Mouse (Mus musculus): ENCODE measurements around the gene Stk24.

Gene Stk24

DNA sequence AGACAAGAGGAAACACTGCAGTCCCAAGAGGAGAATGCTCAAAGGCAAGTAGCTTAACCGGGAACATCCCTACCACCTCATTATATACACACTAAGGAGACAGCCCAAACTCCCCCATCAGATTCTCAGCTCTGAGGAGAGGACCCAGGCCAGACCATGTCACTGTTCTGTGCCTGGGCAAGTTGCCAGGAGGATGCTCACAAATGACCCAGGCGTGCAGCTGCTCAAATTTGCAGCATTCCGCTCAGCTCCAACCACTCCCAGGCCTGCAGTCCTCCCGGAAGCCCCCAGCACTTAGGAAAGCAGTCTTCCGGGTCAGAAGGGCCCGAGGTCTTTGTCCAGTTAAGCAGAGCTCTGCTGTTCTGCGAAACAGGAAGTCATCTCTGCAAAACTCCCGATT lies 31.6 kb downstream of the Stk24 start:
- no peak for DNase-seq

DNA sequence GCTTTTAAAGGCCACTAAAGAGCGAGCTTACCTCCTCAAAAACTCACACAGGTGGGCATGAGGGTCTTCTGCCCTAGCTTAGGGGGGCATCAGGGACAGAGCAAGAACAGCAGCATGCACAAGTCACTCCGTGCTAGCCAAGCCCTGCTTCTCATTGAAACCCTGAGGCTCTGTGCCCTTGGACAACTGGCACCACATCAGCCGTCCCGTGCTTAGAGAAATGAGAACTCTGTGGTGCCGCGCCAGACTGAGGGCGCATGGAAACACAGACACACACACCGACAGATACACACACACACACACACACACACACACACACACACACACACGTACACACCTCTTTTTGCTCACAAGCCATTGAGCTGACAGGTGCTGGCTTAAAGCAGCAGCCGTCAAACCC lies 32.7 kb downstream of the Stk24 start:
- DNase-seq: no peak

DNA sequence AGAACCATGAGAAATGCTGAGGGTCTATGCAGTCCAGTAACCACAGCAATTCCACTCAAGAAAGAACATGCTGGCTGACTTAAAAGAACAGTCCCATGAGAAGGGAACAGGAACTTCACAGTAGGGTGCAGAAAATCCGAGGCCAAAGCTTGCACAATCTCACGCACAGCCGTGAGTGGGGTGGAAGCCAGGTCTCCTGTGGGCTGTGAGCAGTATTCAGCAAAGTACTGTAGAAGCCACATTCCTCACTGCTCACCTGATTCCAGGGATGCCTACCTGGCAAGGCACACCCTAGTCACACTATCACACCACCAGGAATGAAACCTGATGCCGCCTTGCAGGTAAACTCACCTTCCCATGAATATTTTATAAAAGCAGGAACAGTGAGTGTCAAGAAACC lies 33.2 kb downstream of the Stk24 start:
- DNase-seq: no peak

DNA sequence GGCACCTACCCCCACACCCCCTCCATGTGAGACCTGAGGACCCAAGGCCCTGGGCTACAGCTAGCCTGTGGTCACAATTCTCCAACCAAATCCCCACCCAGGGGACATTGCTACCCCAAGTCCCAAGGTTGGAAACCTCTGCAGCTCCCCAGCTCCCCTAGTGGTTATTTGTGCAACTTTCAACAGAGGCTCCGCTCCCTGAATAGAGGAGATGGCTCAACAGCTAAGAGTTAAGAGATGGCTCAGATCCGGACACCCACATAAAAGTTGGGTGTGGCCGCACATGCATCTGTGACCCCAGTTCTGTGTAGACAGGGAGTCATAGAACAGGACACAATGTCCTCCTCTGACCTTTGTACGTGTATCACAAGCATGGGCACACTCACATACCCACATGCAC lies 33.8 kb downstream of the Stk24 start:
- peak; percentile 53 for DNase-seq

DNA sequence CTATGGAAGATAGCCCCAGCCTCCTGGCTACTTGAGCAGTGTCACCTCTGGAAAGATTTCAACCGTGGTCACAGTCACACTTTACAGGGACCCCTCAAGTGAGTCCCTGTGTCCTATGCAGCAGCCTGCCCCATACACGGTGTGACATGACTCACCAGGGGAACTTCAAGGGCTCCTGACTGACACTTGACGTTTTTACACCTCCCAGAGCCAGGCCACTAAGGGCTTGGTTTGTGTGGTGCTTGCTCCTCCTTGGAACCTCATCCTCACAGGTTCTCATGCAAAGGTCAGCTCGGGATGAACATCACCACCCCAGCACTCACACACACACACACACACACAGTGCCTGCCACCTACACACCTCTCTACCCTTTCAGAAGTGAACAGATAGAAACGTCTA lies 34.9 kb downstream of the Stk24 start:
- no peak for DNase-seq

DNA sequence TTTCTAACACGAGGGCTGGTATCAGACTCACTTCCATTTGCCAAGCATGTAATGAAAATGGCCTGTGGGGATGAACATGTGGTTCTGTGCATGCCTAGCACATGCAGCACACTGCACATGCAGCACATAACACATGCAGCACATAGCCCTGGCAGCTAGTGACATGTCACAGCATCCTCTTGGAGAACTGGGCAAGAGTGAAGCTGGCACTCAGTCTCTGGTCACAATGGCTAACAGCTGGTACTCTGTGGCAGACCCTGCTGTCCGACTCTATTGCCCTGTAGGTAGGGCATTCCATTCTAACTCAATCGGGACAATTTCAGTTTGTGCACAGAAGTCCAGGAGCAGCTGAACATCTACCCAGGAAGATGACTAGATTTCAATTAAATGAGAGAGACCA lies 36.9 kb downstream of the Stk24 start:
- no peak for DNase-seq

DNA sequence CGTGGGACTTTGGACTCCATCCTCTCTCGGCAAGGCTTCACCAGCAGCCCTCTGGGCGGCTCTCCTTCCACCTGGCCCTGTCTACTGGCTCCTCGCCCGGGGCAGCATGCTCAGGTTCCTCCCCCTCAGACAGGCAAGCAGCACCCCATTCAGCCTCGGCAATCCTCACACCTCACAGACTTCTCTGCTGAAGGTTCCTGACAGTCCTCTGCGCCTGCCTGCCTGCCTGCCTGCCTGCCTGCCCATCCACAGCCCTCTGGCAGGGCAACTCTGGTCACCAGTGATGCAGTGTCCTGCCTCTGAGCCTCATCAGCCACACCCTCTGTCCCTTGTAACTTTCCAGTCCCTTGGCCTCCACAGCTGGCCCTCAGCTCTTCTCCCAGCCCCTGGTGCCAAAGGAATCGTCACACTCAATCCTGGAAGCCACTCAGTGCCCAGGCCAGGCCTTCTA lies 39.8 kb downstream of the Stk24 start:
- DNase-seq: no peak

DNA sequence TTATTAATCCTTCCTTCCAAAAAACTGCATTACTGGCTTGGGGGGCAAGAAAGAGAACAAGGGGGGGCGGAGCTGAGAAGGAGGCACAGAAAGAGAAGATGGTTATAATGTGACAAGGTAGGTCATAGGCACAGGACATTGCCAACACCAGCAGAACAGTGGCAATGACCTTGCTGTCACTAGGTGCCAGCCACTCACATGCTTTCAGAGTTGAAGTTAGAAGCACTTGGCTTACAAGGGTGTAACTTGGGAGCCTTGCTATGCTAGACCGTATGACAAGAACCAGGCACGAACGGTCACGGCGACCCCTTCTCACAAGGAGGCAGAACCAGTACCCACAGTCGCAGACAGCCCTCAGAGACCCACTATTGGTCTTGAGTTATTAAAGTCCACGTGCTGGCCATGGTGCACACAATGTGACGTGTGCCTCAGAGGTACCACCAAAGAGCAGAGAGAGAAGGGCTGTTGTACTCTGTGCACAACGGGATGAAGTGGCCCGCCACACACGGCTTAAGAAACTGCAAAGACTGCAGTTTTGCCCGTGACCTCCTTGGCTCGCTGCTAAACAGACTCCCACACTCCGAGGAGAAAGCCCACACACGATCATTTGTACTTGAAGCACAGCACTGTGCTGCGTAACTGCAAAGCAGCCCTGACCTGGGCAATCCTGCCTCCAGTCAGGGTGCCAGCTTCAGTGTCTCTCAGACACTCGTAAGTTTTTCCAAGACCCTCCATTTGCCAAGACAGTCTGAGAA lies 40.8 kb downstream of the Stk24 start:
- DNase-seq: no peak

DNA sequence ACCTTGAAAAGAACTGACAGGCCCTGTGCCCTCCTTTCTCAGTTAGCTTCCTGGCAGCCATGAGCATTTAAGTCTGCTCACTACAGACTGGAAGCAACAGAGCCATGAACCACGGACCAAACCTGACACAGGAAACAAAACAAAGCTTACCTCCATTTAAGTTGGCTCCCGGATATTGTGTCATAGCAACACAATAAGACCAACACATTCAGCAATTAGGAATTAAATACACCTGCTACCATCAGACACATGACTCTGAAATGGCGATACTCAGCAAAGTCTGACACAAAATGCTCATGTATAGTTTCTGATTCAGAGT lies 49.8 kb downstream of the Stk24 start:
- DNase-seq: no peak

DNA sequence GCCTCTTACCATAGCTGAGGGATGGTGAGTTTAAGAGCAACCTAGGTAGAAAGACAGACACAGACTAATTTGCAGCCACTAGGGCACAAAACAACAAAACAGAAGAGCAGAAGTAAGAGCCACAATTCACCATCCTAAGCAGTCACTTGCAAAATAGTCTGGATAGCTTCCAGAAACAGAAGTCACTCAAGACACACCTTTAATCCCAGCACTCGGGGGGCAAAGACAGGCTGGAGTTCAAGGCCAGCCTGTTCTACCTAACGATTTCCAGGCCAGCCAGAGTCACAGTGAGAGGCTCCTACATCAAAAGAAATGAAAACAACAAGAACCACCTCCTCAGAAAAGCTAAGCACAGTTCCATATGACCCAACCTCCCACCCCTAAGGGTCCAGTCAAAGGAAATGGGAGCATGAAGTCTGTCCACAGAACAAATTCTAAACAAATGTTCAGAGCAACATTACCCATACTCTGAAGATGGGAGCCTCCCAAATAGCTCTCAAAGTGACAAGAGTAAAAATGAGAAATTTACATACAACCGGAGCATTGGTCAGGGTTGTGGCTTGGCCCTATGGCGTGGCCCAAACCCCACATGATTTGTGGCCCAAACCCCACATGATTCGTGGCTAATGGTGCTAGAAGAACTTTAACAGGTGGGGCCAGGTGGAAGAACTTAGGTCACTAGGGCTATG lies 50.3 kb downstream of the Stk24 start:
- no peak for DNase-seq

DNA sequence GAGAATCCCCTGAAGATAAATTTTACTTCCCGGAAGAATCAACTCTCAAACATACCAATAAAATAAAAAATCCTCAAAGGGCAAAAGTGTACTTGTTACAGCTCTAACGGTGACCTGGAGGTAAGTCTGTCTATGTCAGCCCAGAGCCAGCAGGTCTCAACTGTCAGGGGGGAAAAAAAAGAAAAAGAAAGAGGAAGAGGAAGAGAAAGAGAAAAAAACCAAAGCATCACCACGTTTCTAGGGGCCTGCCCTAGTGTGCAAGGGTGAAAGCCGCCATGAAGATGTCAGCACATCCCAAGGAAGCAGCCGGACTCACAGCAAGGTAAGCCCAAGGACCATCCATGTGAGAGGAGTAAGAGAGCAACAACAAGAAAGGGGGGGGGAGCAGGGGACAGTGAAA lies 50.9 kb downstream of the Stk24 start:
- no peak for DNase-seq

DNA sequence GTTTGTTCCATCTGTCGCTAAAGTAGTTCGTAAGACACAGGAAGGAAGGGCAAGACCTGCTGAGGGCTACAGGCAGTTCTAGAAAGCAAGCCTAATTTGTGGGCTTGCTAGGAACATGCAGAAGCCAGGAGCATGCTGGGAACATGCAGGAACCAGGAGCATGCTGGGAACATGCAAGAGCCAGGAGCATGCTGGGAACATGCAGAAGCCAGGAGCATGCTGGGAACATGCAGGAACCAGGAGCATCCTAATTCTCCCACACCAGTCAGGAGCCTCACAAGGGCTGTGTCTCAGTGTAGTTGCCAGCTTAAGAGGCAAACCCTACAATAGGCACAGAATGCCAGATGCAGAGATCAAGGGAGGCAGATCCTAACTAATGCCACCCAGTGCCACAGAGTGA lies 53.4 kb downstream of the Stk24 start:
- DNase-seq: no peak

DNA sequence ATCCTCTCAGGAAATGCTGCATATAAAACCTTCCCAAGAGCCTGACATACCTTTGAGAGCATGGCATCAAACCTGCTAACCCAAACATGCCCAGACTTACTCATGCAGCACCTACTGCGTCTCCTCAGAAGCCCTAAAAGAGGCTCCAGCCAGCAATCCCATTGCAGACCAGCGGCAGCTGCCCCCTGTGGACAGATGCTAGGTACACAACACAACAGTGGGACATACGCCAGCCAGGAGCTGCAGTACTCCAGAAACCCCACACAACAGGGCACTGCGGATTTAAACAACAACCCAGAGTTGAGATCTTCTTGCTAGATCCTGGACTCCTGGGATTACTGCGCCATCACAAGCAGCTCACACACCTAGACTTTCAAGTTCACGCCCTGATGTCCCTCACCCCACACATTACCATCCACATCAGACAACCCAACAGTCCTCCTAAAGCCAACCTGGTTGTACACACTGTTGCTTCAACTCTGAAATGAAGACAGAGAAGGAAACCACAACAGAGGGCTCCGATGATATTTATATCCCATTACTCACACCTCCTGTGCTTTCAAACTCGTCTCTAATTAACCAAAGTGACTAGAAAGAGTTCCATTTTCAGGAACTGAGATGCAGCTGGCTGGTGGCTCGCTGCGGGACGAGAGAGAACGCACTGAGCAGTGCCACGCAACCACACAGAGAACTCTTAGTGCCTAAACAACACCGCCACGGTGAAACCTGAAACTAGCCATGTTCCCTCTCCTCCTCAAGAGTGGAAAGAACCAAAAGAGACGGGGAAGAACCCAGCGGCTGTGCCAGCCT lies 55.1 kb downstream of the Stk24 start:
- peak; percentile 15 for DNase-seq

DNA sequence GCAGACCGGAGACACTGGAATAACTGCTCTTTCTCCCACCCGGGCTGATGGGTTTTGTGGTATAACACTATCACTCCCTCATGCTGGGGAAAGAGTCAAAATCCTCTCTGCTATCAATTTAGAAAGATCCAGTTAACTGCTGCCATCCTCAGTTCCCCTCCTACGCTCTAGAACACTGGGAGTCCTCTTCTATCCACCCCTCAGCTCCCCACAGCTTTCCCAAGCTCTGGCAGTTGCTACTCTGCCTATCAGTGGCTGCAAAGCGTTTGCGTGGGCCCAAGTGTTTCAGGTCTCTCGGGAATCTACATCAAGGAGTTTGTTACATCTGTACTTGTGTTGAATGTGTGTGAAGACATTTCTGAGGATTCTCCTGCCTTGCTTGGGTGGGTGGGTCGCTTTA lies 57.2 kb downstream of the Stk24 start:
- DNase-seq: no peak

DNA sequence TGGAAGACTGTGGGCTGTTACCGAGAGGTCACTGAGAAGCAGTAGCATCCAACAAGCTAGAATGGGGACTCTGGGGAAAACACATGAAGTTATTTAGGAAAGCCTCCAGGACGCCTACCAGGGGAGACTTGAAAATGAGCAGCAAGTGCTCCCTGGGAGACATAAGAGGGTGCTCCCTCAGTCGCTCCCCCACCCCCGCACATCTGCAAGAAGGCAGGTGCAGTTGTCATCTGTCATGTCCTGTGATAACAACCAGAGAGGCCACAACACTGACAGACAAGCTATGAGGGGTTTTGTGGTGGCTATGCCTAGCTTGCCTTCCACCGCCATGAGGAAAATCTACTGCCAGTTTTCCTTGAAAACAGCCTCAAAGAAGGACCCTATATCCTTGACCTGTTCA lies 57.7 kb downstream of the Stk24 start:
- no peak for DNase-seq

DNA sequence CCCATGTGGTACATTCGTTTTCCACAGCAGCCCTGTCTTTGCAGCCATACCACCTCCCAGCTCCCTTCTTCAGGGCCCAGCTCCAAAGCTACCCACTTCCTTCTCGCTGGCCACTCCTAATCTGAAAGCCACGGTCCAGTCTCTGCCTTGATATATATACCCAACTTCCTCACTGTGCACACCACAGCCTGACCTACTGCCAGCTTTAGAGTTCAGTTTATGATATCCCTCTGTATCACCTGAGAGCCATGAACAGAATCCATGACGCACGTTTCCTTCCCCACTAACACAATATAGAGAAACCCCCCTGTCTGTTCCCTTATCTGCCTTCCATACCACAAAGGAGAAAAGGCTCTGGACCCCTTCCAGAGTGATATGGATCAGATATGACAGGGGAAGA lies 61.4 kb downstream of the Stk24 start:
- no peak for DNase-seq

DNA sequence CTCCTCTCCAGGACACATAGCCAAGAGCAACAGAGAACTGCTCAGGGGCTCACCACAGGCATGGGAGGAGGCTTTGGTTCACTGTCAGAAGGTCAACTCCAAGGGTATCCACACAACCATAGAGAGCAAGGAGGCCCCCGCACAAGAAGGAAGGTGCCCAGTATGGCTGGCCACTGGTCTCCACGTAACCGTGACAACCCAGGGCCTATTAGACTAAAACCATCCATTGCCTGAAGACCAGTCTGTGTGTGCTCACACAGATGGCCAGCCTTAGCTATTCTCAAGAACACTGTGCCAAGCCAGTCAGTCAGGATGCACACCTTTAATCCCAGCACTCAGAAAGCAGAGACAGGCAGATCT lies 62.5 kb downstream of the Stk24 start:
- DNase-seq: no peak

DNA sequence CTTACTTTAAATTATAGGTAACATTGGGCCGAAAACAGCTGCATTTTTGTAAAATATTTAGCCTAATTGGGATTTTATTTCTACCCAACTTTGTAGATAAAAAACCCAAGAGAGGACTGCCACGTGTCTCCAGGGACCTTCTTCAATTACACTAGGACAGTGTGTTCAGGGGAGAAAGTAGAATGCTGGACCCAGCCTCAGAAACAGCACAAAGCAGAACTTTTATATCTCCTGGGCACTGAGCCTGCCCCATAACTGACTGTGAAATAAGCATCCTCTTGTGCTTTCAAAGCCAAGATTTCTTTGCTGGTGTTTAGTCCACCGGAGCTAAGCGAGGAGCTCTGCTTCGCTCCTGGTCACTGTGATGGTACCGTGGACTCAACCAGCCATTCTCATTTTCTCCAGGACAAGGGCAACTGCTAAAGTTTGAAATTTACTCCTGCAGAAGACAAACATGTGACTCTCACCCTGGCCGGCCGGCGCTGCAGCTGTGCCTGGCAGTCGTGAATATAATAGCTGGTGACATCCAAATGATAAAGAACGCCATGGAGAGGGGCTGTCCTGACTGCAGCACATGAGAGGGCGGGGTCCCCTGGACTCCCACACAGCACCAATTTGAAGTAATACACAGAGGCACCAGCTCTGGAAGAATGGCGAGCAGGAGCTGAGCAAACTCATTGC lies 63.0 kb downstream of the Stk24 start:
- DNase-seq: no peak

DNA sequence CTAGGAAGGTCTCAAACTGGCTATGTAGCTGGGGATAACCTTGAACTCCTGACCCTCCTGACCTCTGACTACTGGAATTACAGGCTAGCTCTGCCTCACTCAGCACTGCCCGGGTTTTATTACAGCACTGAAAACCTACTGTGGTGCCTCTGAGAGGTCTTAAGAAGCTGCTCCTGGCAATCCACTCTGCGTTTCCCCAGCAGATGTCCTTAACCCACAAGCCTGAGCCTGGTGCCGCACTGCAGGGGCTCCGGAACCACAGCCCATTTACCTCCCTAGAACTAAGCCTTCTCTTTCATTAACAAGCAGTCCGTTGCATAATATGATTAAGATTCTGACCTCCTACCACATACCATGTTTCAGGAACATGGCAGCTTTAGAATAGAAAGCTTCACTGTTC lies 63.7 kb downstream of the Stk24 start:
- DNase-seq: no peak

DNA sequence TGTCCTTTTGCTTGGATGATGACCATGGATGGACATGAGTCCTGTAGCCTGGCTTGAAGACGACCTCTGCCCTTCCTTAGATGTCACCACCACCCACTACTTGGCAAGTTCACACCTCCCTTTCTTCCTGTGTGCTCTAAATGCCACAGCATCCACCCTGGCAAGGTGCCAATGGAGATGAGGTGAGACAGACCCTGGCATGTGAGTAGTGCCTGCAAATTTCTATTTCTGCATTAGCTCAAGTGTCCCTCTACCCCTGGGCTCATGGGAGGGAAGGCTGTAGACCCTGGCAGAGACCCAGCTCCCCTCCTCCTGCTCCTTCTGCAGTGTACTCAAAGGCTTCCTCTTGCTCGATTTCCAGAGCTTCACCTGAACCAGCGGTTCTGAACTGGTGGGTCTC lies 64.9 kb downstream of the Stk24 start:
- DNase-seq: peak; percentile 21

DNA sequence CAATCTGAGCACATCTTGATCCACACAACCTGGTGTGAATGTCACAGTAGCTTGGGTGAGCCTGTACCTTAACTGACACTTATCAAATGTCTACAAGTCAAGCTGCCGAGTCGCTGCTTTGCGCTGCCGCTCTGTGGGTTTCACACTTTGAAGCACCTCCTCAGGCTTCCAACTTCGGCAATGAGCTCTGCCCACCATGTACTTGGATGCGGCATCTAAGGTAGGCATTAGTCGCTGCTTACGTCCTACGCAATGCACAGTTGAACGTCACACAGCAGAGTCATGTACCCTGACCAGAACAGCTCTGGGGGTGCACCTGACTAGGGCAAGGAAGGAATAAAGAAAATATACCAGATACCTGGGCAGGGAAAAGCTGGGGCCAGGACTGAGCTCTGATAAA lies 66.5 kb downstream of the Stk24 start:
- no peak for DNase-seq

DNA sequence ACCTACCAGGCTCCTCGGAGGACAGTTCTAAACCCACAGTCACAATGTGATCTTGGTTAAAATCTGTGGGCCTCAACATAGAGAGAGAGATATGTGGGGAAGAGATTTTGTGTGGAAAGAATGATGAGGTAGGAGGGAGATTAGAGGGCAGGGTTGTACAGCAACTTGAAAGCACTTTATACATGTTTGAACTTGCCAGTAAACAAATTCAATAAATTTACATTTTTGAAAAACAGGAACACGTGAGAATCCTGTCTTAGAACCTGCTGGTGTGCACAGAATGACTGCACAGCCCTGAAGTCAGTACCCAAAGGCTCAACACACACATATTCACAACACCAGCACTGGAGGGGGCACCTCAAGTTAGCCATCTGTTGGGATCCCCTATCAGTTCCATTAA lies 68.7 kb downstream of the Stk24 start:
- DNase-seq: no peak

DNA sequence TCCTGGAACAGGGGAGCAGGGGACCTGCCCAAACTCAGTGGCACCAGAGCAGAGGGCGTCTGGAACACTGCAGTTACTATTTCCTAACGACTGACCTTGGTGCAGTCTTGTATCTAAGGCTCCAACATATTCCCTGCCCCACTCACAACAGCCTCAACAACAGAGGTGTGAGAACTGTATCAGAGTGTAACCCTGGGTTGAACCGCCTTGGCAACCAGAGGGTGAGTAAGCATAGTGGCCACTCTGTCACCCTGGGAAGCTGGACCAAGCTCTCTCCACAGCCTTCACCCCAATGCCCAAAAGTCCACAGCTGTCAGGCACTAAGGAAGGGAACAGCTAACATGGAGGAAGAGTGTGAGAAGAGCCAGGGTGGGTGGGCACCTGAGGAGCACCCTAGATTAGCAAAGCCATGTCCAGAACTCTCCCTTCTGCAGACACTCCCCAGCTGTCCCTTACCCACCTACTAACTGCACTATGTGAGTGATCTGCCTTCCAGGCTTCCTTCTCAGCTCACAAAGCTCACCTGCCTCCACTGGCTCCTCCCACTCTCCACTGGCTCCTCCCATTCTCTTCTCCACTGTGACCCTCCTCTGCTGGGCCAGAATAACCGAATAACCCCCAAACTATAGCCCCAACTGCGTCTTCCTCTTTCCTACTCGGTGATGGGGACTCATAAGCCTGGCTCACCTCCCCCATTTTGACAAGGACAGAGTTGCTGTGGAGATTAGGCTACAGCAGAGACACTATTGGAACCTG lies 69.3 kb downstream of the Stk24 start:
- no peak for DNase-seq

All from thymus, postnatal 14 days (tissue).